ENCODE assay signal across 25 mouse cellular contexts in genomic region chr4:134158774-134159173, GRCm38 (mm10). TPM values are rescaled to one million over a fixed set of nuclear protein-coding genes. Genes with fewer than 3 reads are reported as not detected.
DNase-seq lines count a peak whose midpoint lies in the region; ATAC-seq and TF ChIP-seq lines count a peak whose summit lies in the region.
"Had no signal": no experiment of that assay in that cellular context is flagged by ENCODE, and none has a peak within 500 bp of the region (broad histone marks: within the 10 kb centered on the region; RNA-seq: fewer than 3 reads in every experiment).

No protein-coding gene starts in this region.

- H3K79me2 ChIP-seq in liver, adult 2 months (ENCODE audit: control insufficient read depth, insufficient read depth, low read length) = peaks cover 4% of the 10 kb centered on the region; the same call in 1 of the 2 replicates

- no peak for ATAC-seq in heart, embryonic 13.5 days (ENCODE audit: extremely low read depth, insufficient number of reproducible peaks, low FRiP score, low TSS enrichment)
- ATAC-seq in intestine, postnatal 0 days = peak; percentile 47; the same call in 1 of the 2 replicates
- ATAC-seq: forebrain, embryonic 16.5 days; hindbrain, postnatal 0 days had no signal

- no peak for TF ChIP-seq CTCF in liver, adult 2 months (IDR thresholded peaks at IDR 0.05; ENCODE audit: low read depth, low read length)
- TF ChIP-seq CTCF in intestine, postnatal 0 days (IDR thresholded peaks at IDR 0.05; ENCODE audit: low read depth) = no peak
- TF ChIP-seq CTCF in small intestine, adult 2 months (IDR thresholded peaks at IDR 0.05; ENCODE audit: extremely low read depth, insufficient read length, insufficient replicate concordance, low read depth, low read length) = no peak

- no peaks in the 10 kb centered on the region for H3K27me3 ChIP-seq in heart, embryonic 13.5 days (replicated peaks)
- no peaks in the 10 kb centered on the region for H3K27me3 ChIP-seq in liver, adult 2 months (ENCODE audit: control insufficient read depth, insufficient read depth, low read length)
- no peaks in the 10 kb centered on the region for H3K27me3 ChIP-seq in intestine, postnatal 0 days (replicated peaks; ENCODE audit: control insufficient read depth, insufficient read depth, low read length)
- no peaks in the 10 kb centered on the region for H3K27me3 ChIP-seq in small intestine, adult 2 months (ENCODE audit: control insufficient read depth, insufficient read depth, low read length)
- H3K27me3 ChIP-seq: CH12.LX had no signal

- no peak for DNase-seq in heart, adult 11 months
- no peak for DNase-seq in liver, adult 2 months (ENCODE audit: extremely low read depth, low read depth, low spot score)
- DNase-seq in liver = no peak
- DNase-seq in urinary bladder, postnatal 4 days (ENCODE audit: low spot score in 2 of 2) = no peak
- DNase-seq in right cerebral cortex, postnatal 4 days = no peak
- DNase-seq: adrenal gland, postnatal 36 days; cerebellum, postnatal 14 days; heart, adult 2 months; heart, postnatal 36 days; lung, postnatal 10 days; retina, postnatal 1 day; spleen, adult 18-20 months; thymus, adult 18-20 months had no signal

- H3K9me3 ChIP-seq in heart, embryonic 13.5 days = no peaks in the 10 kb centered on the region
- H3K9me3 ChIP-seq in intestine, postnatal 0 days (ENCODE audit: control insufficient read depth) = no peaks in the 10 kb centered on the region
- H3K9me3 ChIP-seq: midbrain, embryonic 10.5 days had no signal

- H3K4me1 ChIP-seq in heart, embryonic 13.5 days = peaks cover 26% of the 10 kb centered on the region
- H3K4me1 ChIP-seq in liver, adult 2 months (ENCODE audit: control insufficient read depth, insufficient read depth, low read length) = peaks cover 15% of the 10 kb centered on the region
- H3K4me1 ChIP-seq in intestine, postnatal 0 days (replicated peaks; ENCODE audit: control insufficient read depth, insufficient read depth, low read length) = no peaks in the 10 kb centered on the region
- H3K4me1 ChIP-seq in small intestine, adult 2 months (ENCODE audit: control insufficient read depth, insufficient read depth, insufficient read length, low read length) = peaks cover 7% of the 10 kb centered on the region; the same call in 1 of the 2 replicates
- H3K4me1 ChIP-seq: midbrain, embryonic 10.5 days had no signal

- H3K4me3 ChIP-seq in heart, embryonic 13.5 days = no peak overlapping the region
- no peak overlapping the region for H3K4me3 ChIP-seq in liver, adult 2 months (ENCODE audit: insufficient read depth, low read depth, low read length)
- no peak overlapping the region for H3K4me3 ChIP-seq in intestine, postnatal 0 days (ENCODE audit: low read depth, low read length)
- H3K4me3 ChIP-seq in small intestine, adult 2 months (ENCODE audit: low read depth, low read length) = no peak overlapping the region
- H3K4me3 ChIP-seq: erythroblast, embryonic 14.5 days; heart, adult 2 months; midbrain, embryonic 10.5 days; myocyte had no signal

- H3K27ac ChIP-seq in heart, embryonic 13.5 days (replicated peaks) = no peak overlapping the region
- H3K27ac ChIP-seq in liver, adult 2 months (replicated peaks; ENCODE audit: insufficient read depth, low read depth, low read length) = peak overlapping the region; percentile 72
- H3K27ac ChIP-seq in intestine, postnatal 0 days (ENCODE audit: low read depth, low read length) = no peak overlapping the region
- 0 out of 2 replicates have a peak overlapping the region, but pooled peaks have one; percentile 52 for H3K27ac ChIP-seq in small intestine, adult 2 months (ENCODE audit: insufficient read depth, low read depth, low read length)
- H3K27ac ChIP-seq: hindbrain, postnatal 0 days; midbrain, embryonic 10.5 days had no signal

- WGBS in heart, embryonic 13.5 days = 81% methylated on average over 6 of the region's 6 CpGs
- 81% methylated on average over 6 of the region's 6 CpGs for WGBS in liver, adult 2 months
- 87% methylated on average over 6 of the region's 6 CpGs for WGBS in intestine, postnatal 0 days
- WGBS in small intestine, adult 2 months = 85% methylated on average over 6 of the region's 6 CpGs

- TF ChIP-seq POLR2A in liver, adult 2 months (IDR thresholded peaks at IDR 0.05; ENCODE audit: extremely low read depth, insufficient read depth, low read length) = no peak
- TF ChIP-seq POLR2A in small intestine, adult 2 months (IDR thresholded peaks at IDR 0.05; ENCODE audit: low read depth, low read length) = no peak

- peaks cover 20% of the 10 kb centered on the region for H3K36me3 ChIP-seq in heart, embryonic 13.5 days
- H3K36me3 ChIP-seq in liver, adult 2 months (ENCODE audit: control insufficient read depth, insufficient read depth, low read length) = no peaks in the 10 kb centered on the region; the same call in 1 of the 2 replicates
- peaks cover 19% of the 10 kb centered on the region for H3K36me3 ChIP-seq in intestine, postnatal 0 days (ENCODE audit: control insufficient read depth, insufficient read depth)
- peaks cover 4% of the 10 kb centered on the region; the same call in 1 of the 2 replicates for H3K36me3 ChIP-seq in small intestine, adult 2 months (ENCODE audit: control insufficient read depth, insufficient read depth, low read length)

- H3K4me2 ChIP-seq in heart, embryonic 13.5 days = 0 out of 2 replicates have a peak overlapping the region, but pooled peaks have one; percentile 15
- H3K4me2 ChIP-seq in intestine, postnatal 0 days (replicated peaks; ENCODE audit: low read depth) = no peak overlapping the region

- H3K9ac ChIP-seq in heart, embryonic 13.5 days = no peak overlapping the region
- H3K9ac ChIP-seq in liver, adult 2 months (ENCODE audit: low read depth, low read length) = 0 out of 2 replicates have a peak overlapping the region, but pooled peaks have one; percentile 21
- no peak overlapping the region for H3K9ac ChIP-seq in intestine, postnatal 0 days (ENCODE audit: low read depth, low read length)

RNA-seq across cellular contexts. Expression of gene Cep85, which starts 28.1 kb away (rescaled TPM):
- polyA plus RNA-seq in heart, embryonic 13.5 days (2015; fragmentation: Nextera tagmentation; extraction: Ambion mirVana) = 25.8 and 28.3 TPM in 2 replicates
- total RNA-seq in liver, adult 2 months (2014; rRNA removed) = 99.8 and 108 TPM in 2 replicates
- polyA plus RNA-seq in liver, adult 2 months (2012; rRNA removed) = 50.5 and 61.5 TPM in 2 replicates
- polyA plus RNA-seq in intestine, postnatal 0 days (2015; fragmentation: Nextera tagmentation; extraction: Ambion mirVana) = 85.9 and 91.1 TPM in 2 replicates
- 5.3 and 19.2 TPM in 2 replicates for polyA plus RNA-seq in small intestine, adult 2 months (2012; rRNA removed)

RNA-seq across cellular contexts. Expression of gene Sh3bgrl3, which starts 30.2 kb away (rescaled TPM):
- polyA plus RNA-seq in heart, embryonic 13.5 days (2015; fragmentation: Nextera tagmentation; extraction: Ambion mirVana) = 198 and 202 TPM in 2 replicates
- total RNA-seq in liver, adult 2 months (2014; rRNA removed) = 6.0 and 10.3 TPM in 2 replicates
- 36.6 and 45.0 TPM in 2 replicates for polyA plus RNA-seq in liver, adult 2 months (2012; rRNA removed)
- polyA plus RNA-seq in intestine, postnatal 0 days (2015; fragmentation: Nextera tagmentation; extraction: Ambion mirVana) = 503 and 522 TPM in 2 replicates
- polyA plus RNA-seq in small intestine, adult 2 months (2012; rRNA removed) = 453 and 911 TPM in 2 replicates

RNA-seq across cellular contexts. Expression of gene Gm7534, which starts 44.0 kb away (rescaled TPM):
- polyA plus RNA-seq in heart, embryonic 13.5 days (2015; fragmentation: Nextera tagmentation; extraction: Ambion mirVana) = not detected in 2 replicates
- not detected in 2 replicates for total RNA-seq in liver, adult 2 months (2014; rRNA removed)
- not detected in 2 replicates for polyA plus RNA-seq in liver, adult 2 months (2012; rRNA removed)
- polyA plus RNA-seq in intestine, postnatal 0 days (2015; fragmentation: Nextera tagmentation; extraction: Ambion mirVana) = not detected in 2 replicates
- polyA plus RNA-seq in small intestine, adult 2 months (2012; rRNA removed) = not detected in 2 replicates
- total RNA-seq: adrenal gland, postnatal 36 days; CH12.LX; gastrocnemius, adult 18-20 months; heart, adult 2 months; heart, postnatal 36 days; hindbrain, postnatal 0 days; neutrophil, adult 5-6 weeks had no signal
- polyA plus RNA-seq: erythroblast, embryonic 14.5 days; forebrain, embryonic 16.5 days; heart, adult 2 months; hindbrain, postnatal 0 days; limb, embryonic 11.5 days; midbrain, embryonic 10.5 days; myocyte had no signal

RNA-seq across cellular contexts. Expression of gene Ubxn11, which starts 56.4 kb away (rescaled TPM):
- 1.7 and 2.1 TPM in 2 replicates for polyA plus RNA-seq in heart, embryonic 13.5 days (2015; fragmentation: Nextera tagmentation; extraction: Ambion mirVana)
- 0.09 and 0.34 TPM in 2 replicates for total RNA-seq in liver, adult 2 months (2014; rRNA removed)
- polyA plus RNA-seq in liver, adult 2 months (2012; rRNA removed) = 0.66 and 1.2 TPM in 2 replicates
- polyA plus RNA-seq in intestine, postnatal 0 days (2015; fragmentation: Nextera tagmentation; extraction: Ambion mirVana) = 0.88 and 1.5 TPM in 2 replicates
- 2.8 and 4.5 TPM in 2 replicates for polyA plus RNA-seq in small intestine, adult 2 months (2012; rRNA removed)

Comparison
In these comparisons a context has a peak if more than half of its experiments do, and no peak if none do; other contexts are left out.
1. H3K27ac ChIP-seq: peak in liver, adult 2 months (single experiment) and small intestine, adult 2 months (single experiment); none in heart, embryonic 13.5 days (single experiment) and intestine, postnatal 0 days (single experiment).